Mouse (Mus musculus): ENCODE results near the gene Spred2.

DNA sequence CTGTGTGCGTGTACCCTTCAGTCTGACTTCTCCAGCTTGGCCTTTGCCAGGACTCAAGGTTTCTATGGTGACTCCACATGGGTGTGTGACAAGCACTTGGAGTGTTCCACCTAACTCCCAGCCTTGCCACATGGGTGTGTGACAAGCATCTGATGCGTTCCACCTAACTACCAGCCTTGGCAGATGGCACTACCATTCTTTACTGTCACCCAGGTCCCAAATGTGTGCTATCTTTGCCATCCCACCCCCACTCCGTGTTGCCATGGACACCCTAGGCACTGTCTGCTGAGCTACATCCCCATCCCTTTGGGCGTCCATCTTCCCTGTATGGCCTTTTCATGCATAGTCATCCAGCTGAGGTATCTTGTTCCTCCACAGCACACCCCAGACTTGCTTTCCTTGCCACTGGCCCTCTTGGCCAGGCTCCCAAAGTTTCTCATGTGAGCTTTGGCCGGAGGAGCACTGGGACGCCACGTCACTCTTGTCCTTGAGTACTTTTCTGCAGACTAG, 23.5 kb downstream of the Spred2 start:
- TF ChIP-seq CTCF (IDR thresholded peaks at IDR 0.05; ENCODE audit: insufficient read depth, low read length), result no peak
- no peak for TF ChIP-seq POLR2A (IDR thresholded peaks at IDR 0.05; ENCODE audit: borderline replicate concordance, extremely low read depth, low read depth, low read length)
